Mouse (Mus musculus) ovary, postnatal 36 days (tissue): ENCODE data around the gene Morc3.

ENCODE experiments used
- DNase-seq: peaks from one replicate; pipeline ENCODE4 v3.0.0; 2022; ENCODE audit warnings: low spot score, mixed read lengths

Gene Morc3

GRCm38 (mm10) chr16:93923788-93924187 lies 91.9 kb downstream of the Morc3 start:
- no peak for DNase-seq
